Mouse (Mus musculus): Measurements from ENCODE around the gene Bicdl2.

GRCm38 (mm10) chr17:23620351-23620750 is 40.0 kb upstream of the Bicdl2 start:
- no peak for TF ChIP-seq GATA1 (IDR thresholded peaks at IDR 0.05; ENCODE audit: borderline replicate concordance, low read length)
- TF ChIP-seq CTCF (IDR thresholded peaks at IDR 0.05; ENCODE audit: low read depth, low read length), result no peak
- TF ChIP-seq TAL1 (conservative IDR thresholded peaks at IDR 0.05; ENCODE audit: low read depth, low read length), result no peak
